Mouse (Mus musculus): ENCODE data around the gene Sfxn5. TPM values are rescaled to one million over a fixed set of nuclear protein-coding genes. Genes with fewer than 3 reads are reported as not detected.

Gene Sfxn5
- total RNA-seq, 2 experiments from 2014 or later: 3.9 to 5.7 TPM

Small RNA genes lying within 50 kb of the gene (microRNA-seq; reads per million reads assigned to microRNA genes)
- 0 to 0.24 reads per million in 2 experiments for gene Mir705

Other genes starting within 250 kb of the Sfxn5 start
- 10 to 100 TPM; 57.3 to 58.7 TPM for gene Spr, start 195.7 kb downstream of the Sfxn5 start, total RNA-seq (2021)
- gene Emx1, start 146.0 kb downstream of the Sfxn5 start, total RNA-seq (2021): not detected
- 10 to 100 TPM; 53.9 to 54.0 TPM for gene Rab11fip5, start 41.2 kb upstream of the Sfxn5 start, total RNA-seq (2021)
- gene Noto, start 90.5 kb upstream of the Sfxn5 start, total RNA-seq (2021): not detected
- 1 to 10 TPM; 5.1 to 6.6 TPM for gene Smyd5, start 98.6 kb upstream of the Sfxn5 start, total RNA-seq (2021)
- 100 to 1,000 TPM; 134 to 141 TPM for gene Cct7, start 118.1 kb upstream of the Sfxn5 start, total RNA-seq (2021)
- 10 to 100 TPM; 14.3 to 15.5 TPM for gene Pradc1, start 118.5 kb upstream of the Sfxn5 start, total RNA-seq (2021)
- not detected for gene Fbxo41, start 169.6 kb upstream of the Sfxn5 start, total RNA-seq (2021)
- not detected for gene Egr4, start 180.2 kb upstream of the Sfxn5 start, total RNA-seq (2021)